Mouse (Mus musculus) embryonic stem cell, embryonic (primary cell): Measurements from ENCODE around the gene Gpc3.

Source experiments
- CTCF ChIA-PET, 4 experiments: fragments of 300-600 bp in 2 of 4; fragments of 350-600 bp in 2 of 4; sonication (Branson Sonifier 250); formaldehyde crosslinking; loops; one replicate each; lab custom pipeline; 2022; ENCODE audit warnings: inconsistent platforms in 2 of 4; lab: Charles Lee
- POLR2A ChIA-PET, 4 experiments: fragments of 300-600 bp in 2 of 4; fragments of 350-600 bp in 2 of 4; sonication (Branson Sonifier 250); formaldehyde crosslinking; loops; one replicate each; lab custom pipeline; 2022; ENCODE audit warnings: antibody characterized with exemption in 4 of 4, inconsistent platforms in 1 of 4; lab: Charles Lee

Gene Gpc3

GRCm38 (mm10) chrX:52453445-52454182, 160.1 kb downstream of the Gpc3 start:
- CTCF ChIA-PET: interaction anchor here (0.6 to 2.2 kb wide), 27 partner anchors 8 to 1454 kb away, joined by 3 to 10 read pairs (median 4); no protein-coding TSS in a partner anchor
- POLR2A ChIA-PET: interaction anchor here in 1 of 4 experiments (0.7 to 1.0 kb wide), 2 partner anchors 198 to 429 kb away, joined by 4 to 7 read pairs; no protein-coding TSS in a partner anchor

GRCm38 (mm10) chrX:52449177-52449576, 164.6 kb downstream of the Gpc3 start:
- POLR2A ChIA-PET: no interaction called here
- CTCF ChIA-PET: interaction anchor here in 2 of 4 experiments (0.7 to 0.8 kb wide), 2 partner anchors 29 to 203 kb away, joined by 3 read pairs; no protein-coding TSS in a partner anchor

GRCm38 (mm10) chrX:52448496-52448895, 165.3 kb downstream of the Gpc3 start:
- POLR2A ChIA-PET: no interaction called here
- CTCF ChIA-PET: interaction anchor here in 3 of 4 experiments (0.6 to 0.8 kb wide), 3 partner anchors 29 to 203 kb away, joined by 3 read pairs; no protein-coding TSS in a partner anchor

GRCm38 (mm10) chrX:52446530-52446929, 167.2 kb downstream of the Gpc3 start:
- ChIA-PET POLR2A (no interaction called here), CTCF (no interaction called here)

- ChIA-PET CTCF (no interaction called here), POLR2A (no interaction called here)
These were observed 168.8 kb downstream of the Gpc3 start for GRCm38 (mm10) chrX:52444977-52445376.

GRCm38 (mm10) chrX:52441798-52442197, 172.0 kb downstream of the Gpc3 start:
- ChIA-PET CTCF (interaction anchor here (0.6 to 1.4 kb wide), 4 partner anchors 11 to 351 kb away, joined by 3 read pairs; no protein-coding TSS in a partner anchor), POLR2A (no interaction called here)

GRCm38 (mm10) chrX:52439421-52439820, 174.3 kb downstream of the Gpc3 start:
- ChIA-PET CTCF (interaction anchor here in 2 of 4 experiments (1.0 to 1.2 kb wide), 2 partner anchors 12 to 15 kb away, joined by 3 read pairs; no protein-coding TSS in a partner anchor), POLR2A (no interaction called here)

GRCm38 (mm10) chrX:52425605-52426004, 188.1 kb downstream of the Gpc3 start:
- CTCF ChIA-PET: no interaction called here

GRCm38 (mm10) chrX:52419850-52420249, 193.9 kb downstream of the Gpc3 start:
- ChIA-PET POLR2A (interaction anchor here in 1 of 4 experiments (0.6 kb wide), 1 partner anchor 981 kb away, joined by 3 read pairs; no protein-coding TSS in a partner anchor), CTCF (interaction anchor here in 1 of 4 experiments (0.6 kb wide), 1 partner anchor 29 kb away, joined by 3 read pairs; no protein-coding TSS in a partner anchor)

More at GRCm38 (mm10) chrX:52425605-52426004, 188.1 kb downstream of the Gpc3 start:
- POLR2A ChIA-PET: no interaction called here

- CTCF ChIA-PET: no interaction called here
- POLR2A ChIA-PET: no interaction called here
These were observed 200.8 kb downstream of the Gpc3 start for GRCm38 (mm10) chrX:52412936-52413335.

- POLR2A ChIA-PET: no interaction called here
- CTCF ChIA-PET: no interaction called here
These were observed 212.6 kb downstream of the Gpc3 start for GRCm38 (mm10) chrX:52401188-52401587.

- CTCF ChIA-PET: interaction anchor here in 3 of 4 experiments (0.6 to 1.8 kb wide), 17 partner anchors 12 to 894 kb away, joined by 3 to 10 read pairs (median 4); partner anchors contain the start of gene Fam122b (in 1 of the 3)
These were observed 238.6 kb downstream of the Gpc3 start for GRCm38 (mm10) chrX:52375129-52375528.

GRCm38 (mm10) chrX:52374209-52374608, 239.5 kb downstream of the Gpc3 start:
- ChIA-PET CTCF (interaction anchor here in 3 of 4 experiments (0.6 to 1.8 kb wide), 8 partner anchors 11 to 607 kb away, joined by 3 to 10 read pairs (median 4); no protein-coding TSS in a partner anchor), POLR2A (interaction anchor here in 1 of 4 experiments (3.7 kb wide), 1 partner anchor 26 kb away, joined by 10 read pairs; no protein-coding TSS in a partner anchor)

More at GRCm38 (mm10) chrX:52375129-52375528, 238.6 kb downstream of the Gpc3 start:
- POLR2A ChIA-PET: interaction anchor here in 1 of 4 experiments (3.7 kb wide), 1 partner anchor 26 kb away, joined by 10 read pairs; no protein-coding TSS in a partner anchor

GRCm38 (mm10) chrX:52372436-52372835, 241.3 kb downstream of the Gpc3 start:
- POLR2A ChIA-PET: interaction anchor here in 2 of 4 experiments (0.6 to 3.7 kb wide), 2 partner anchors 24 to 575 kb away, joined by 10 read pairs; no protein-coding TSS in a partner anchor
- CTCF ChIA-PET: no interaction called here

GRCm38 (mm10) chrX:52369938-52370758, 243.6 kb downstream of the Gpc3 start:
- POLR2A ChIA-PET: interaction anchor here in 1 of 4 experiments (0.6 kb wide), 1 partner anchor 283 kb away, joined by 3 read pairs; no protein-coding TSS in a partner anchor
- CTCF ChIA-PET: interaction anchor here (0.6 to 1.6 kb wide), 5 partner anchors 27 to 578 kb away, joined by 3 to 7 read pairs (median 4); no protein-coding TSS in a partner anchor

GRCm38 (mm10) chrX:52369304-52369937, 244.3 kb downstream of the Gpc3 start:
- ChIA-PET POLR2A (no interaction called here), CTCF (interaction anchor here in 2 of 4 experiments (1.4 to 1.6 kb wide), 2 partner anchors 26 to 282 kb away, joined by 4 to 7 read pairs; no protein-coding TSS in a partner anchor)

GRCm38 (mm10) chrX:52366826-52367225, 246.9 kb downstream of the Gpc3 start:
- CTCF ChIA-PET: no interaction called here
- POLR2A ChIA-PET: no interaction called here

- ChIA-PET POLR2A (no interaction called here), CTCF (interaction anchor here in 2 of 4 experiments (0.9 to 1.2 kb wide), 3 partner anchors 17 to 278 kb away, joined by 3 to 4 read pairs (median 3); no protein-coding TSS in a partner anchor)
These were observed 248.0 kb downstream of the Gpc3 start for GRCm38 (mm10) chrX:52365790-52366189.
